Mouse (Mus musculus) kidney, adult 2 months (tissue): Measurements from ENCODE around the gene Crym. TPM values are rescaled to one million over a fixed set of nuclear protein-coding genes. Genes with fewer than 3 reads are reported as not detected.

ENCODE experiments used
- DNase-seq: peaks from one replicate; pipeline ENCODE4 v3.0.0; 2021
- H3K27ac ChIP-seq: fragments of 200-500 bp; 2 replicates; pipeline ENCODE4 v1.5.1; 2012; ENCODE audit warnings: low read depth, low read length, control low read depth, inconsistent platforms; ENCODE audit not compliant: insufficient read depth
- H3K27me3 ChIP-seq: fragments of 200-500 bp; replicated peaks from 2 replicates; pipeline ENCODE4 v1.6.1; 2012; ENCODE audit warnings: mild to moderate bottlenecking, moderate library complexity, low read length, inconsistent platforms; ENCODE audit not compliant: control insufficient read depth, insufficient read depth
- H3K36me3 ChIP-seq: fragments of 200-500 bp; 2 replicates; pipeline ENCODE4 v1.6.1; 2012; ENCODE audit warnings: mild to moderate bottlenecking, moderate library complexity, low read length, inconsistent platforms; ENCODE audit not compliant: control insufficient read depth, insufficient read depth
- H3K4me1 ChIP-seq: fragments of 200-500 bp; 2 replicates; pipeline ENCODE4 v1.6.1; 2011; ENCODE audit warnings: low read length; ENCODE audit not compliant: control insufficient read depth, insufficient read depth
- H3K4me3 ChIP-seq: fragments of 200-500 bp; 2 replicates; pipeline ENCODE4 v1.5.1; 2011; ENCODE audit warnings: mild to moderate bottlenecking, low read depth, low read length, control low read depth; ENCODE audit not compliant: insufficient read depth
- CTCF ChIP-seq: fragments of 200-500 bp; conservative IDR thresholded peaks from 2 replicates; pipeline ENCODE4 v1.5.1; 2011; ENCODE audit warnings: low read depth, mild to moderate bottlenecking, control low read depth, low read length, moderate library complexity, mixed read lengths; ENCODE audit not compliant: insufficient read depth, insufficient read length
- POLR2A ChIP-seq: fragments of 200-500 bp; IDR thresholded peaks from one replicate; pipeline ENCODE4 v1.6.1; 2011; ENCODE audit warnings: low read depth, low read length, control low read depth
- WGBS: fragments of 180-500 bp; shearing (Covaris S2); methylation state at CpG from one replicate; pipeline ENCODE4 v1.1.7; 2018; 5-methylcytosine and 5-hydroxymethylcytosine counted together
- polyA plus RNA-seq: library from polyadenylated mRNA; depleted of rRNA; stranded (reverse); fragments of >200 nt; gene quantifications from 2 replicates; pipeline ENCODE4 v1.2.3, GENCODE M21; 2012

Gene Crym
- polyA plus RNA-seq, 1 experiment: 30.9 TPM

GRCm38 (mm10) chr7:120163581-120164251, 38.2 kb downstream of the Crym start:
- H3K27ac ChIP-seq: no peak overlapping the region
- WGBS: 64% methylated on average over 11 of the region's 11 CpGs
- H3K27me3 ChIP-seq: no peaks in the 10 kb centered on the region
- H3K4me1 ChIP-seq: peaks cover 4% of the 10 kb centered on the region; the same call in 1 of the 2 replicates
- no peak overlapping the region for H3K4me3 ChIP-seq
- H3K36me3 ChIP-seq: no peaks in the 10 kb centered on the region
- TF ChIP-seq CTCF: no peak
- no peak for TF ChIP-seq POLR2A
- DNase-seq: peak; percentile 55

GRCm38 (mm10) chr7:120158121-120158613, 43.7 kb downstream of the Crym start:
- Histone ChIP-seq H3K4me1 (no peaks in the 10 kb centered on the region), H3K36me3 (no peaks in the 10 kb centered on the region), H3K27ac (no peak overlapping the region), H3K4me3 (no peak overlapping the region), H3K27me3 (no peaks in the 10 kb centered on the region)
- WGBS: 33% methylated on average over 4 of the region's 4 CpGs
- DNase-seq: no peak
- TF ChIP-seq CTCF: no peak
- TF ChIP-seq POLR2A: no peak

- no peak for DNase-seq
- Histone ChIP-seq H3K36me3 (no peaks in the 10 kb centered on the region), H3K4me3 (no peak overlapping the region), H3K4me1 (no peaks in the 10 kb centered on the region), H3K27ac (no peak overlapping the region), H3K27me3 (no peaks in the 10 kb centered on the region)
- TF ChIP-seq CTCF (no peak), POLR2A (no peak)
- 57% methylated on average over 5 of the region's 5 CpGs for WGBS
Measured at GRCm38 (mm10) chr7:120157575-120158061, 44.3 kb downstream of the Crym start.

GRCm38 (mm10) chr7:120156841-120157409, 45.0 kb downstream of the Crym start:
- no peaks in the 10 kb centered on the region for H3K36me3 ChIP-seq
- peaks cover 2% of the 10 kb centered on the region; the same call in 1 of the 2 replicates for H3K4me1 ChIP-seq
- DNase-seq: no peak
- no peak overlapping the region for H3K4me3 ChIP-seq
- no peak overlapping the region for H3K27ac ChIP-seq
- no peaks in the 10 kb centered on the region for H3K27me3 ChIP-seq
- TF ChIP-seq POLR2A (no peak), CTCF (no peak)
- WGBS: 47% methylated on average over 2 of the region's 2 CpGs

GRCm38 (mm10) chr7:120150898-120151297, 51.0 kb downstream of the Crym start:
- Histone ChIP-seq H3K27me3 (no peaks in the 10 kb centered on the region), H3K36me3 (no peaks in the 10 kb centered on the region), H3K4me1 (peaks cover 15% of the 10 kb centered on the region), H3K27ac (no peak overlapping the region), H3K4me3 (no peak overlapping the region)
- 61% methylated on average over 2 of the region's 2 CpGs for WGBS
- TF ChIP-seq POLR2A: no peak
- no peak for TF ChIP-seq CTCF
- peak; percentile 37 for DNase-seq

- TF ChIP-seq CTCF: no peak
- no peak for TF ChIP-seq POLR2A
- H3K27me3 ChIP-seq: no peaks in the 10 kb centered on the region
- DNase-seq: peak; percentile 75
- peaks cover 15% of the 10 kb centered on the region for H3K4me1 ChIP-seq
- no peak overlapping the region for H3K4me3 ChIP-seq
- H3K27ac ChIP-seq: peak overlapping the region; percentile 66; the same call in 1 of the 2 replicates
- 24% methylated on average over 3 of the region's 3 CpGs for WGBS
- no peaks in the 10 kb centered on the region for H3K36me3 ChIP-seq
Measured at GRCm38 (mm10) chr7:120150257-120150656, 51.7 kb downstream of the Crym start.

GRCm38 (mm10) chr7:120145191-120145590, 56.7 kb downstream of the Crym start, which contains the start of gene Zp2:
Gene Zp2, minus strand, starts transcription at chr7:120145291.
- no peak within 1 kb of the TSS for H3K4me3 ChIP-seq
- 79% methylated on average over 9 of the region's 9 CpGs for WGBS
- H3K27ac ChIP-seq: no peak within 1 kb of the TSS
- H3K36me3 ChIP-seq: no peaks in the 10 kb centered on the region
- no peak for TF ChIP-seq POLR2A
- no peak for TF ChIP-seq CTCF
- H3K27me3 ChIP-seq: no peaks in the 10 kb centered on the region
- DNase-seq: no peak
- peaks cover 3% of the 10 kb centered on the region; the same call in 1 of the 2 replicates for H3K4me1 ChIP-seq
